Mouse (Mus musculus) midbrain, embryonic 12.5 days (tissue): ENCODE results near the gene Adora3. TPM values are rescaled to one million over a fixed set of nuclear protein-coding genes. Genes with fewer than 3 reads are reported as not detected.

Source experiments
- ATAC-seq: fragments of 200-750 bp; cut with Nextera tagmentation; 2 replicates; pipeline ENCODE4 v1.8.0; 2017; ENCODE audit warnings: low read depth, moderate TSS enrichment, moderate library complexity; ENCODE audit not compliant: low FRiP score
- H3K27ac ChIP-seq: fragments of 300-500 bp; sonication (generic); replicated peaks from 2 replicates; pipeline ENCODE4 v1.5.1; 2016; ENCODE audit warnings: mild to moderate bottlenecking
- H3K27me3 ChIP-seq: fragments of 300-500 bp; sonication (generic); 2 replicates; pipeline ENCODE4 v1.6.1; 2016; ENCODE audit warnings: mild to moderate bottlenecking
- H3K36me3 ChIP-seq: fragments of 300-500 bp; sonication (generic); 2 replicates; pipeline ENCODE4 v1.6.1; 2016
- H3K4me1 ChIP-seq: fragments of 300-500 bp; sonication (generic); 2 replicates; pipeline ENCODE4 v1.6.1; 2016
- H3K4me2 ChIP-seq: fragments of 300-500 bp; sonication (generic); replicated peaks from 2 replicates; pipeline ENCODE4 v1.6.1; 2016; ENCODE audit warnings: mild to moderate bottlenecking, moderate library complexity
- H3K4me3 ChIP-seq: fragments of 300-500 bp; sonication (generic); 2 replicates; pipeline ENCODE4 v1.5.1; 2016; ENCODE audit warnings: mild to moderate bottlenecking
- H3K9ac ChIP-seq: fragments of 300-500 bp; sonication (generic); replicated peaks from 2 replicates; pipeline ENCODE4 v1.6.1; 2016; ENCODE audit warnings: mild to moderate bottlenecking, moderate library complexity
- H3K9me3 ChIP-seq: fragments of 300-500 bp; sonication (generic); 2 replicates; pipeline ENCODE4 v1.6.1; 2016; ENCODE audit warnings: mild to moderate bottlenecking
- WGBS: fragments of 180-500 bp; shearing (Covaris S2); methylation state at CpG from one replicate; pipeline ENCODE4 v1.1.7; 2016; 5-methylcytosine and 5-hydroxymethylcytosine counted together
- polyA plus RNA-seq: library from polyadenylated mRNA; unstranded; fragments of >200 nt; fragmentation: Nextera tagmentation; extraction: Ambion mirVana; gene quantifications from 2 replicates; pipeline ENCODE4 v1.2.1, GENCODE M21; 2016

Gene Adora3
- polyA plus RNA-seq, 1 experiment from 2014 or later = not detected

- H3K4me3 ChIP-seq = no peak overlapping the region
- no peaks in the 10 kb centered on the region for H3K9me3 ChIP-seq
- no peak for ATAC-seq
- H3K27ac ChIP-seq = no peak overlapping the region
- H3K27me3 ChIP-seq = no peaks in the 10 kb centered on the region
- no peaks in the 10 kb centered on the region for H3K4me1 ChIP-seq
- 87% methylated on average over 23 of the region's 23 CpGs for WGBS
- H3K36me3 ChIP-seq = no peaks in the 10 kb centered on the region
- no peak overlapping the region for H3K9ac ChIP-seq
- H3K4me2 ChIP-seq = no peak overlapping the region
Observed at GRCm38 (mm10) chr3:105894601-105895592, 24.2 kb downstream of the Adora3 start.

- Histone ChIP-seq H3K36me3 (no peaks in the 10 kb centered on the region), H3K4me2 (no peak overlapping the region), H3K4me1 (no peaks in the 10 kb centered on the region), H3K27ac (no peak overlapping the region), H3K27me3 (no peaks in the 10 kb centered on the region), H3K4me3 (no peak overlapping the region), H3K9ac (no peak overlapping the region), H3K9me3 (no peaks in the 10 kb centered on the region)
- WGBS = 88% methylated on average over 3 of the region's 3 CpGs
- no peak for ATAC-seq
Observed at GRCm38 (mm10) chr3:105896811-105897210, 26.2 kb downstream of the Adora3 start.

GRCm38 (mm10) chr3:105898325-105898724 is 27.7 kb downstream of the Adora3 start:
- 91% methylated on average over 2 of the region's 2 CpGs for WGBS
- no peak for ATAC-seq
- no peak overlapping the region for H3K4me3 ChIP-seq
- no peaks in the 10 kb centered on the region for H3K36me3 ChIP-seq
- H3K4me2 ChIP-seq = no peak overlapping the region
- no peaks in the 10 kb centered on the region for H3K27me3 ChIP-seq
- no peaks in the 10 kb centered on the region for H3K4me1 ChIP-seq
- H3K9ac ChIP-seq = no peak overlapping the region
- H3K9me3 ChIP-seq = no peaks in the 10 kb centered on the region
- no peak overlapping the region for H3K27ac ChIP-seq

- no peak for ATAC-seq
- Histone ChIP-seq H3K4me3 (no peak overlapping the region), H3K4me2 (no peak overlapping the region), H3K9me3 (no peaks in the 10 kb centered on the region), H3K4me1 (no peaks in the 10 kb centered on the region), H3K27me3 (no peaks in the 10 kb centered on the region), H3K36me3 (no peaks in the 10 kb centered on the region), H3K27ac (no peak overlapping the region), H3K9ac (no peak overlapping the region)
- WGBS = 92% methylated on average over 11 of the region's 11 CpGs
Observed at GRCm38 (mm10) chr3:105898861-105899260, 28.2 kb downstream of the Adora3 start.

- no peaks in the 10 kb centered on the region for H3K4me1 ChIP-seq
- no peak overlapping the region for H3K27ac ChIP-seq
- H3K9ac ChIP-seq = no peak overlapping the region
- no peaks in the 10 kb centered on the region for H3K9me3 ChIP-seq
- H3K4me2 ChIP-seq = no peak overlapping the region
- peak; percentile 64 for ATAC-seq
- no peaks in the 10 kb centered on the region for H3K27me3 ChIP-seq
- no peak overlapping the region for H3K4me3 ChIP-seq
- WGBS = 42% methylated on average over 8 of the region's 8 CpGs
- H3K36me3 ChIP-seq = no peaks in the 10 kb centered on the region
Observed at GRCm38 (mm10) chr3:105899394-105900147, 28.9 kb downstream of the Adora3 start.

- no peak for ATAC-seq
- H3K4me1 ChIP-seq = no peaks in the 10 kb centered on the region
- WGBS = 79% methylated on average over 6 of the region's 6 CpGs
Observed at GRCm38 (mm10) chr3:105900266-105900665, 29.6 kb downstream of the Adora3 start.

GRCm38 (mm10) chr3:105900716-105901115 is 30.1 kb downstream of the Adora3 start:
- Histone ChIP-seq H3K4me1 (no peaks in the 10 kb centered on the region), H3K9me3 (no peaks in the 10 kb centered on the region), H3K4me2 (no peak overlapping the region), H3K4me3 (no peak overlapping the region), H3K9ac (no peak overlapping the region), H3K27me3 (no peaks in the 10 kb centered on the region), H3K27ac (no peak overlapping the region), H3K36me3 (no peaks in the 10 kb centered on the region)
- WGBS = 82% methylated on average over 3 of the region's 3 CpGs
- no peak for ATAC-seq

More at GRCm38 (mm10) chr3:105900266-105900665, 29.6 kb downstream of the Adora3 start:
- H3K4me2 ChIP-seq = no peak overlapping the region
- H3K9ac ChIP-seq = no peak overlapping the region
- H3K4me3 ChIP-seq = no peak overlapping the region
- no peak overlapping the region for H3K27ac ChIP-seq
- no peaks in the 10 kb centered on the region for H3K36me3 ChIP-seq
- H3K9me3 ChIP-seq = no peaks in the 10 kb centered on the region
- H3K27me3 ChIP-seq = no peaks in the 10 kb centered on the region

- WGBS = 80% methylated on average over 4 of the region's 4 CpGs
- Histone ChIP-seq H3K27ac (no peak overlapping the region), H3K9ac (no peak overlapping the region), H3K9me3 (no peaks in the 10 kb centered on the region), H3K4me1 (no peaks in the 10 kb centered on the region), H3K4me3 (no peak overlapping the region), H3K36me3 (no peaks in the 10 kb centered on the region), H3K27me3 (no peaks in the 10 kb centered on the region), H3K4me2 (no peak overlapping the region)
- ATAC-seq = no peak
Observed at GRCm38 (mm10) chr3:105901468-105901867, 30.8 kb downstream of the Adora3 start.

- H3K27ac ChIP-seq = no peak overlapping the region
- 90% methylated on average over 4 of the region's 4 CpGs for WGBS
- no peak for ATAC-seq
- no peaks in the 10 kb centered on the region for H3K4me1 ChIP-seq
- H3K9me3 ChIP-seq = no peaks in the 10 kb centered on the region
- H3K36me3 ChIP-seq = no peaks in the 10 kb centered on the region
- H3K27me3 ChIP-seq = no peaks in the 10 kb centered on the region
- H3K9ac ChIP-seq = no peak overlapping the region
- no peak overlapping the region for H3K4me2 ChIP-seq
- H3K4me3 ChIP-seq = no peak overlapping the region
Observed at GRCm38 (mm10) chr3:105904213-105904612, 33.6 kb downstream of the Adora3 start.

- no peak for ATAC-seq
- no peaks in the 10 kb centered on the region for H3K4me1 ChIP-seq
- H3K4me2 ChIP-seq = no peak overlapping the region
- no peaks in the 10 kb centered on the region for H3K27me3 ChIP-seq
- H3K4me3 ChIP-seq = no peak overlapping the region
- H3K9me3 ChIP-seq = no peaks in the 10 kb centered on the region
- H3K9ac ChIP-seq = no peak overlapping the region
- 90% methylated on average over 9 of the region's 9 CpGs for WGBS
- no peak overlapping the region for H3K27ac ChIP-seq
- H3K36me3 ChIP-seq = no peaks in the 10 kb centered on the region
Observed at GRCm38 (mm10) chr3:105904721-105905120, 34.1 kb downstream of the Adora3 start.

- H3K27ac ChIP-seq = no peak overlapping the region
- 45% methylated on average over 9 of the region's 9 CpGs for WGBS
- no peak overlapping the region for H3K9ac ChIP-seq
- H3K4me1 ChIP-seq = no peaks in the 10 kb centered on the region
- no peak for ATAC-seq
- H3K4me2 ChIP-seq = no peak overlapping the region
- no peaks in the 10 kb centered on the region for H3K27me3 ChIP-seq
- H3K4me3 ChIP-seq = no peak overlapping the region
- no peaks in the 10 kb centered on the region for H3K36me3 ChIP-seq
- H3K9me3 ChIP-seq = no peaks in the 10 kb centered on the region
Observed at GRCm38 (mm10) chr3:105907956-105908655, 37.4 kb downstream of the Adora3 start.

- Histone ChIP-seq H3K27me3 (no peaks in the 10 kb centered on the region), H3K27ac (no peak overlapping the region), H3K36me3 (no peaks in the 10 kb centered on the region), H3K4me1 (no peaks in the 10 kb centered on the region), H3K4me2 (no peak overlapping the region), H3K4me3 (no peak overlapping the region), H3K9ac (no peak overlapping the region), H3K9me3 (no peaks in the 10 kb centered on the region)
- no peak for ATAC-seq
- WGBS = 92% methylated on average over 4 of the region's 4 CpGs
Observed at GRCm38 (mm10) chr3:105908976-105909375, 38.3 kb downstream of the Adora3 start.
